Mouse (Mus musculus) kidney, embryonic 15.5 days (tissue): Measurements from ENCODE around the gene Cacna1d. TPM values are rescaled to one million over a fixed set of nuclear protein-coding genes. Genes with fewer than 3 reads are reported as not detected.

Source experiments
- ATAC-seq: fragments of 200-750 bp; cut with Nextera tagmentation; replicated peaks from 2 replicates; pipeline ENCODE4 v1.8.0; 2017; ENCODE audit warnings: moderate TSS enrichment; ENCODE audit not compliant: low FRiP score
- H3K27ac ChIP-seq: fragments of 300-500 bp; sonication (generic); 2 replicates; pipeline ENCODE4 v1.5.1; 2015; ENCODE audit warnings: mild to moderate bottlenecking, inconsistent platforms
- H3K27me3 ChIP-seq: fragments of 300-500 bp; sonication (generic); 2 replicates; pipeline ENCODE4 v1.6.1; 2015; ENCODE audit warnings: inconsistent platforms
- H3K36me3 ChIP-seq: fragments of 300-500 bp; sonication (generic); 2 replicates; pipeline ENCODE4 v1.6.1; 2015; ENCODE audit warnings: inconsistent platforms
- H3K4me1 ChIP-seq: fragments of 300-500 bp; sonication (generic); 2 replicates; pipeline ENCODE4 v1.6.1; 2015; ENCODE audit warnings: inconsistent platforms
- H3K4me2 ChIP-seq: fragments of 300-500 bp; sonication (generic); 2 replicates; pipeline ENCODE4 v1.6.1; 2015; ENCODE audit warnings: moderate library complexity, mild to moderate bottlenecking, inconsistent platforms
- H3K4me3 ChIP-seq: fragments of 300-500 bp; sonication (generic); replicated peaks from 2 replicates; pipeline ENCODE4 v1.5.1; 2015; ENCODE audit warnings: mild to moderate bottlenecking, inconsistent platforms
- H3K9ac ChIP-seq: fragments of 300-500 bp; sonication (generic); 2 replicates; pipeline ENCODE4 v1.6.1; 2015; ENCODE audit warnings: mild to moderate bottlenecking, inconsistent platforms
- H3K9me3 ChIP-seq: fragments of 300-500 bp; sonication (generic); replicated peaks from 2 replicates; pipeline ENCODE4 v1.6.1; 2016; ENCODE audit warnings: inconsistent platforms
- WGBS: fragments of 180-500 bp; shearing (Covaris S2); methylation state at CpG from one replicate; pipeline ENCODE4 v1.1.7; 2015; ENCODE audit warnings: mixed read lengths; 5-methylcytosine and 5-hydroxymethylcytosine counted together
- polyA plus RNA-seq: library from polyadenylated mRNA; unstranded; fragments of >200 nt; fragmentation: Nextera tagmentation; extraction: Ambion mirVana; gene quantifications from 2 replicates; pipeline ENCODE4 v1.2.1, GENCODE M21; 2015

Gene Cacna1d
- 3.2 and 3.3 TPM in 2 replicates for polyA plus RNA-seq

- no peak within 1 kb of the TSS for H3K27ac ChIP-seq
- no peak within 1 kb of the TSS for H3K4me2 ChIP-seq
- 91% methylated on average over 9 of the region's 9 CpGs for WGBS
- H3K27me3 ChIP-seq, result no peaks in the 10 kb centered on the region
- no peak within 1 kb of the TSS for H3K4me3 ChIP-seq
- no peak for ATAC-seq
- H3K36me3 ChIP-seq, result peaks cover 81% of the 10 kb centered on the region
- no peak within 1 kb of the TSS for H3K9ac ChIP-seq
- H3K9me3 ChIP-seq, result no peaks in the 10 kb centered on the region
- no peaks in the 10 kb centered on the region for H3K4me1 ChIP-seq
Observed at GRCm38 (mm10) chr14:30491342-30491741, at the start of gene Cacna1d. Cacna1d (minus strand) TSS chr14:30491455.

GRCm38 (mm10) chr14:30533780-30534450 is 42.7 kb upstream of the Cacna1d start:
- no peak for ATAC-seq
- H3K4me2 ChIP-seq, result no peak overlapping the region
- peaks cover 11% of the 10 kb centered on the region for H3K4me1 ChIP-seq
- WGBS, result 72% methylated on average over 6 of the region's 6 CpGs
- no peaks in the 10 kb centered on the region for H3K27me3 ChIP-seq
- no peak overlapping the region for H3K4me3 ChIP-seq
- H3K9ac ChIP-seq, result no peak overlapping the region
- no peaks in the 10 kb centered on the region for H3K9me3 ChIP-seq
- H3K36me3 ChIP-seq, result no peaks in the 10 kb centered on the region
- H3K27ac ChIP-seq, result no peak overlapping the region

DNA sequence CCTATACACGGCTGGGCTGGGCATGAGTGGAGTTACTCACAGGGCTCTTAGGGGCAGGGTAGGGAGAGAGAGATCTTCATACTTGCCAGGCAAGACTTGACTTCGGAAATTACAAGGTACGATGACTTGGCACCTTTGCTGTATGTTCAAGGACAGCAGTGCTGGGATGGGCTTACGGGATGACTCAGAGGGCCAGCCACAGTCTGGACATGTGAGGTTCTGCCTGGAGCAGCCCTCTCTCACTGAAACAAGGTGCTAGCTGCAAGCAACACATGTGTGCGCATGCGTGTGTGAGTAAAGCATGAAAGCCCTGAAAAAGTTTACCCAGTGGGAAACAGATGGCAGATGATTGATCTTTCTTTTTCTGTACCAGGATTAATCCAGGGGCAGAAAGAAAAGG is 40.6 kb upstream of the Cacna1d start:
- Histone ChIP-seq H3K27me3 (no peaks in the 10 kb centered on the region), H3K36me3 (peaks cover 17% of the 10 kb centered on the region), H3K4me2 (no peak overlapping the region), H3K27ac (no peak overlapping the region), H3K4me3 (no peak overlapping the region), H3K9ac (no peak overlapping the region), H3K4me1 (peaks cover 11% of the 10 kb centered on the region), H3K9me3 (no peaks in the 10 kb centered on the region)
- no peak for ATAC-seq
- WGBS, result 96% methylated on average over 6 of the region's 6 CpGs

DNA sequence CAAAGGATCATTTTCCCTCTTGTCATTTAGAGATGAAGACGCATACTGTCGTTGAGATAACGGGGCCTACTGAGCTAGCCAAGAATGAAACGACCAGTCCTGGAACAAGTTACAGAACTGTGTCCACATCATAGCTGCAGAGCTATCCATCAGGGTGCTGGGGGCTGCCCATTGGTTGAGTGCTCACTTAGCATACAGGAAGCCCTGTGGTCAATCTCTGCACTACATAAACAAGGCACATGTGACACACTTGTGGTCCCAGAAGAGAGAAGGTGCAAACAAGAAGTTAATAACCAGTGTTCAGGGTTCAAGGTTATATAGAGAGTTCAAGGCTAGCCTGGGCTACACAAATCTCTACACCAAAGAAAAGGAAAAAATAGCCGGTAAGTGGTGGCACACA is 40.2 kb upstream of the Cacna1d start:
- peak overlapping the region; percentile 66 for H3K27ac ChIP-seq

GRCm38 (mm10) chr14:30530726-30531269 is 39.5 kb upstream of the Cacna1d start:
- H3K27ac ChIP-seq, result peak overlapping the region; percentile 82
- H3K36me3 ChIP-seq, result peaks cover 27% of the 10 kb centered on the region
- H3K4me1 ChIP-seq, result peaks cover 11% of the 10 kb centered on the region
- no peaks in the 10 kb centered on the region for H3K27me3 ChIP-seq
- WGBS, result 46% methylated on average over 8 of the region's 8 CpGs
- H3K4me2 ChIP-seq, result peak overlapping the region; percentile 9; the same call in 1 of the 2 replicates
- no peak overlapping the region for H3K9ac ChIP-seq
- ATAC-seq, result peak; percentile 70
- no peaks in the 10 kb centered on the region for H3K9me3 ChIP-seq
- no peak overlapping the region for H3K4me3 ChIP-seq

More for the DNA sequence above, 40.2 kb upstream of the Cacna1d start:
- peaks cover 11% of the 10 kb centered on the region for H3K4me1 ChIP-seq
- H3K4me2 ChIP-seq, result no peak overlapping the region
- no peaks in the 10 kb centered on the region for H3K9me3 ChIP-seq
- no peaks in the 10 kb centered on the region for H3K27me3 ChIP-seq
- ATAC-seq, result no peak
- no peak overlapping the region for H3K4me3 ChIP-seq
- peaks cover 20% of the 10 kb centered on the region for H3K36me3 ChIP-seq
- 79% methylated on average over 5 of the region's 5 CpGs for WGBS
- no peak overlapping the region for H3K9ac ChIP-seq

DNA sequence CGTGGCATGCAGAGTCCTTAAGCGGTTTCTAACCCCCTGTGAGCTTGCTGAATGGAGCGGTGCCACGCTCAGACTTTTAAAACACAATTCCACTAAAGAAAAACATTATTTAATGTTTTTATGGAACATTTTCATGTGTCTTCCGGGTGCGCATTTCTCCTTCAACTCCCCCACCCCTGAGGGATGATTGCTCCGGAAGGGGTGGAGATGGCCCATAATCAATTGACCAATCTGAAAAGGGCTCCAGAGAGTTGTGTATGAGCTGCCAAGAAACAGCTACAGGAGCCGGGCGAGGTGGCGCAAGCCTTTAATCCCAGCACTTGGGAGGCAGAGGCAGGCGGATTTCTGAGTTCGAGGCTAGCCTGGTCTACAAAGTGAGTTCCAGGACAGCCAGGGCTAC is 38.2 kb upstream of the Cacna1d start:
- Histone ChIP-seq H3K4me3 (no peak overlapping the region), H3K9ac (no peak overlapping the region), H3K4me1 (peaks cover 11% of the 10 kb centered on the region), H3K36me3 (peaks cover 40% of the 10 kb centered on the region), H3K27me3 (no peaks in the 10 kb centered on the region), H3K27ac (no peak overlapping the region), H3K4me2 (no peak overlapping the region), H3K9me3 (no peaks in the 10 kb centered on the region)
- no peak for ATAC-seq
- WGBS, result 94% methylated on average over 12 of the region's 12 CpGs

DNA sequence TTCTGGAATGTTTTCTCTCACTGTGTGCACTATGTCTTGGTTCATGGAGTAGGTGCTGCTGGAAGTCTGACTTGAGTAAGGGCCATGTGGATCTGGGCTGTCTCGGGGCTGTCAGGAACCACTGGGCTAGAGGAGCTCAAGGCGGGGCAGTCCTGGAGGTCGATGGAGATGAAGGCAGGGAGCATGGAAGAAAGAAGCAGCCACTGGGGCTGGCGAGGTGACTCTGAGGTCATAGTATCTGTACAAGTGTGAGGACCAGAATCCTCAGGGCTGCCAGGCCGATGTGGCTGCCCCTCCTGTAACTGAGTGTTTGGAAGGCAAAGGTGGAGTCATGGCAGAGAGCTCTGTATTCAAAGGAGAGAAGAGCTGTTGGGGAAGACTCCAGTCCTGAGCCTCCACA is 37.7 kb upstream of the Cacna1d start:
- no peak overlapping the region for H3K4me3 ChIP-seq
- no peak overlapping the region for H3K4me2 ChIP-seq
- peaks cover 11% of the 10 kb centered on the region for H3K4me1 ChIP-seq
- no peak for ATAC-seq
- H3K36me3 ChIP-seq, result peaks cover 44% of the 10 kb centered on the region
- 84% methylated on average over 5 of the region's 5 CpGs for WGBS
- H3K9ac ChIP-seq, result no peak overlapping the region
- H3K27me3 ChIP-seq, result no peaks in the 10 kb centered on the region
- H3K9me3 ChIP-seq, result no peaks in the 10 kb centered on the region
- no peak overlapping the region for H3K27ac ChIP-seq

DNA sequence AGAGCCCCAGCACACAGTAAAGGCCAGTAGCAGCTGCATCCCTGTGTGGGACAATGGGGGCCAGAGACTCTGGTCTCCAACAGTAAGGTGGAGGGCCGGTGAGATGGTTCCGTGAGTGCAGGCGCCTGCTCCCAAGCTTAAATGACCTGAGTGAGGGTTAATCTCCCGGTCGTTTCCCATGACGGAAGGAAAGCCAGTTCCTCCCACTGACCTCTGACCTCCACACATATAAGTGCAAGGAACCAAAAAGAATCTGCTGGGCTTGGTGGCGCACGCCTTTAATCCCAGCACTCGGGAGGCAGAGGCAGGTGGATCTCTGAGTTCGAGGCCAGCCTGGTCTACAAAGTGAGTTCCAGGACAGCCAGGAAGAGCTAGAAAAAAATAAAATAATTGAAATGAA is 37.1 kb upstream of the Cacna1d start:
- no peak overlapping the region for H3K9ac ChIP-seq
- WGBS, result 74% methylated on average over 10 of the region's 10 CpGs
- no peak overlapping the region for H3K4me2 ChIP-seq
- H3K27ac ChIP-seq, result no peak overlapping the region
- no peak overlapping the region for H3K4me3 ChIP-seq
- H3K4me1 ChIP-seq, result peaks cover 11% of the 10 kb centered on the region
- no peak for ATAC-seq
- peaks cover 50% of the 10 kb centered on the region for H3K36me3 ChIP-seq
- H3K27me3 ChIP-seq, result no peaks in the 10 kb centered on the region
- no peaks in the 10 kb centered on the region for H3K9me3 ChIP-seq

DNA sequence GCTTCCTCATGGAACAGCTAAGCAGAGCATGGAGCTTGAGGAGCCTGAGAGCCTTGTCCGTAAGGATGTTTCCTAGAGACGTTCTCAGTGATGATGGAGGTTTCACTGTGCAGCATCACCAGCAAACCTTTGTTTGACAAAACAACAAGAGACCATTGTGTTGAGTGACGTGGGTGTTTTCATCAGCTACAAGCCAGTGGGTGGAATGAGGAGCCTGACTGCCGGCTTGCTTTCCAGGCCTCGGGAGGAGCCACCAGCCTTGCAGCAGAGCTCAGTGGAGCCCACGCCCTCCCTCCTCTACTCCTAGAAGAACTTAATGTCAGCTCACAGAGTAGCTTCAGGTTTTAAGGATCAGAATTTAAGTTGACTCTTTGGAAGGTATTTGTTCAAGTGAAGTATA is 32.1 kb upstream of the Cacna1d start:
- H3K27me3 ChIP-seq, result no peaks in the 10 kb centered on the region

GRCm38 (mm10) chr14:30519323-30519722 is 28.1 kb upstream of the Cacna1d start:
- Histone ChIP-seq H3K27ac (no peak overlapping the region), H3K4me2 (no peak overlapping the region), H3K9me3 (no peaks in the 10 kb centered on the region), H3K27me3 (no peaks in the 10 kb centered on the region), H3K4me1 (no peaks in the 10 kb centered on the region), H3K9ac (no peak overlapping the region), H3K4me3 (no peak overlapping the region), H3K36me3 (peaks cover 86% of the 10 kb centered on the region)
- ATAC-seq, result no peak
- 92% methylated on average over 5 of the region's 5 CpGs for WGBS

More for the DNA sequence above, 32.1 kb upstream of the Cacna1d start:
- no peak for ATAC-seq
- H3K27ac ChIP-seq, result no peak overlapping the region
- H3K4me1 ChIP-seq, result no peaks in the 10 kb centered on the region
- H3K9me3 ChIP-seq, result no peaks in the 10 kb centered on the region
- H3K36me3 ChIP-seq, result peaks cover 98% of the 10 kb centered on the region
- WGBS, result 85% methylated on average over 6 of the region's 6 CpGs
- H3K4me2 ChIP-seq, result no peak overlapping the region
- H3K9ac ChIP-seq, result no peak overlapping the region
- no peak overlapping the region for H3K4me3 ChIP-seq

DNA sequence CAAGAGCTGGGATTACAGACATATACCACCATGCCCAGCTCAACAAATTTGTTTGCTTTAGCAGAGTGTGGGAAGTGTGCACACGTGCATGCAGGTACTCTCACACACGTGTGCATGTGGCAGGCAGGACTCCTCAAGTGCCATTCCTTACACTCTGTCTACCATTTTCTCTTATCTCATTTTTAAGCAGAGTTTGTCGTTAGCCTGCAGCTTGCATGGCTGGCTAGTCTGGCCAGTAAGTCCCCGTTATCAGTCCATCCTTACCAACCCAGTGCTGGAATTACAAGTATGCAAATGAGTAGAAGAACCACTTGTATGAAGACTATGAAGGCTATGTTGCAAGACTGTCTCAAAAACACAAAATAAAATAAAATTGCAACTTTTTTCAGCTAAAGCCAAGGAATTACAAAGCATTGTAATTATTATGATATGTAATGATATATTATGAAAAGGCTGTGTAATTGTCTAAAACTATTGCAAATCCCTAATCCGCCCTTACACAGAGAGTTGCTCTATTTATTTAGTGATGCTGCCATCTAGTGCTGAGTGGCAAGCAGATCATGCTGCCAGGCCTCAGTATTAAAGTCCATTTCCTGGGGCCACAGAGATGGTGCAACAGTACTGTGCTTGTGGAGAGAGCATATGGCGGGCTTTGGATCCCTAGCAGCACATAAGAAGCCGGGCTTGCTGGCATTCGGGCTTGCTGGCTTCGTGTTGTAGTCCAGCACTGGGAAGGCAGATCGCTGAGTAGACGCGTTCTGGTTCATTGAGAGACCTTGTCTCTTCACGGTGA is 24.9 kb upstream of the Cacna1d start:
- ATAC-seq, result no peak
- H3K27me3 ChIP-seq, result no peaks in the 10 kb centered on the region
- no peak overlapping the region for H3K27ac ChIP-seq
- H3K9ac ChIP-seq, result no peak overlapping the region
- no peaks in the 10 kb centered on the region for H3K9me3 ChIP-seq
- 88% methylated on average over 13 of the region's 13 CpGs for whole genome bisulfite sequencing
- H3K4me3 ChIP-seq, result no peak overlapping the region
- H3K36me3 ChIP-seq, result peaks cover 84% of the 10 kb centered on the region
- no peak overlapping the region for H3K4me2 ChIP-seq
- H3K4me1 ChIP-seq, result no peaks in the 10 kb centered on the region

DNA sequence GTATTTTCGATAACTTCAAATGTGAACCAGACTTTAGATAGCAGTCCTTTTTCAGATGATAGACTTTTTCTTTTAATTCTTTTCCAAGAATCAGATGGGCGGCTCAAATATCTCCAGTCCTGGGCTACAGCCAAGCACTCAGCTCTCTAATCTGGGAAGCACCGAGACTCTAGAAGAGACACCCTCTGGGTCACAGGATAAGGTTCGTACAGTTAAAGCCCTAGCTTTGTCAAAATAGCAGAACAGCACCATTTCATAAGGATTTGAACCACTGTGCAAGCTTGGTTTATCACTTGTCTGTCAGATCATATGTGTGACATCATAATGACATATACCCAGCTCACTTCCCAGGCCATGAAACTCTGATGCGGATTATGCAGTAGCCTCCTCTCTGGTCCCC is 21.6 kb upstream of the Cacna1d start:
- Histone ChIP-seq H3K36me3 (peaks cover 79% of the 10 kb centered on the region), H3K27ac (no peak overlapping the region), H3K9me3 (no peaks in the 10 kb centered on the region), H3K27me3 (no peaks in the 10 kb centered on the region), H3K9ac (no peak overlapping the region), H3K4me3 (no peak overlapping the region), H3K4me1 (no peaks in the 10 kb centered on the region), H3K4me2 (no peak overlapping the region)
- ATAC-seq, result no peak
- 86% methylated on average over 5 of the region's 5 CpGs for WGBS
